Comparison of ENCODE assay signal across 7 mouse cellular contexts in genomic region chr17:86964502-86964901, GRCm38 (mm10). TPM values are rescaled to one million over a fixed set of nuclear protein-coding genes. Genes with fewer than 3 reads are reported as not detected.
DNase-seq lines count a peak whose midpoint lies in the region; ATAC-seq lines count a peak whose summit lies in the region.

No protein-coding gene starts in this region.

- H3K9me3 ChIP-seq in midbrain, embryonic 10.5 days (replicated peaks) = no peaks in the 10 kb centered on the region

- under 1% methylated on average over 10 of the region's 10 CpGs for WGBS in midbrain, embryonic 10.5 days

- peak; percentile 39 to 48 for DNase-seq in adrenal gland, adult 18-20 months (ENCODE audit: low spot score in 2 of 2)
- peak; percentile 65 for DNase-seq in gastrocnemius, postnatal 10 days
- peak; percentile 72 for DNase-seq in hindlimb bud, embryonic 11.5 days (ENCODE audit: extremely low spot score, low read depth, low spot score)
- DNase-seq in left cerebral cortex, postnatal 36 days (ENCODE audit: low spot score in 2 of 2) = peak; percentile 72 to 76
- peak; percentile 78 for DNase-seq in midbrain, embryonic 10.5 days (ENCODE audit: low spot score)
- peak; percentile 63 to 77 for DNase-seq in right cerebral cortex, postnatal 36 days (ENCODE audit: low spot score in 2 of 2)

- intact Hi-C loops in left cerebral cortex, postnatal 36 days (cut with DNase I) = loop anchor here (5.0 to 10.0 kb wide), 3 partner anchors 42 to 143 kb away; partner anchors contain the start of genes Cript, Pigf and Socs5

- H3K27me3 ChIP-seq in midbrain, embryonic 10.5 days (ENCODE audit: low read depth, poor library complexity, severe bottlenecking) = peaks cover 9% of the 10 kb centered on the region

- peaks cover 27% of the 10 kb centered on the region for H3K36me3 ChIP-seq in midbrain, embryonic 10.5 days

- peak overlapping the region; percentile 91 for H3K4me3 ChIP-seq in midbrain, embryonic 10.5 days

- peak; percentile 61 for ATAC-seq in common myeloid progenitor, adult 5-6 weeks (replicated peaks; ENCODE audit: low read depth, poor library complexity, severe bottlenecking)

- H3K27ac ChIP-seq in midbrain, embryonic 10.5 days (replicated peaks) = peak overlapping the region; percentile 97

- peaks cover 43% of the 10 kb centered on the region for H3K4me1 ChIP-seq in midbrain, embryonic 10.5 days

RNA-seq across cellular contexts. Expression of gene Rhoq, which starts 1.6 kb away (rescaled TPM):
- total RNA-seq in adrenal gland, adult 18-20 months (2021) = 100 to 1,000 TPM; 106 to 145 TPM
- total RNA-seq in common myeloid progenitor, adult 5-6 weeks (2017) = 5.2 and 5.6 TPM in 2 replicates
- total RNA-seq in gastrocnemius, postnatal 10 days (2021) = 100 to 1,000 TPM; 145 to 153 TPM
- total RNA-seq in left cerebral cortex, postnatal 36 days (2021) = 10 to 100 TPM; 36.3 to 45.0 TPM
- polyA plus RNA-seq in midbrain, embryonic 10.5 days (2016; fragmentation: Nextera tagmentation; extraction: Ambion mirVana) = 9.0 and 9.9 TPM in 2 replicates

RNA-seq across cellular contexts. Expression of gene Atp6v1e2, which starts 16.8 kb away (rescaled TPM):
- total RNA-seq in adrenal gland, adult 18-20 months (2021) = not detected
- not detected in 2 replicates for total RNA-seq in common myeloid progenitor, adult 5-6 weeks (2017)
- not detected for total RNA-seq in gastrocnemius, postnatal 10 days (2021)
- not detected for total RNA-seq in left cerebral cortex, postnatal 36 days (2021)
- polyA plus RNA-seq in midbrain, embryonic 10.5 days (2016; fragmentation: Nextera tagmentation; extraction: Ambion mirVana) = not detected in 2 replicates

RNA-seq across cellular contexts. Expression of gene Tmem247, which starts 47.4 kb away (rescaled TPM):
- not detected for total RNA-seq in adrenal gland, adult 18-20 months (2021)
- total RNA-seq in common myeloid progenitor, adult 5-6 weeks (2017) = not detected in 2 replicates
- total RNA-seq in gastrocnemius, postnatal 10 days (2021) = not detected
- total RNA-seq in left cerebral cortex, postnatal 36 days (2021) = not detected
- polyA plus RNA-seq in midbrain, embryonic 10.5 days (2016; fragmentation: Nextera tagmentation; extraction: Ambion mirVana) = not detected in 2 replicates

Comparison
In these comparisons a context has a peak if more than half of its experiments do, and no peak if none do; other contexts are left out.
1. Peak in every context shown above with its lines: DNase-seq, ATAC-seq, H3K4me3 ChIP-seq and H3K27ac ChIP-seq.